Mouse (Mus musculus) adrenal gland, adult 18-20 months (tissue): ENCODE measurements around the gene Preb. TPM values are rescaled to one million over a fixed set of nuclear protein-coding genes. Genes with fewer than 3 reads are reported as not detected.

Experiments used
- DNase-seq, 2 experiments: peaks; one replicate each; pipeline ENCODE4 v3.0.0; 2021 to 2022; ENCODE audit warnings: low spot score in 2 of 2
- total RNA-seq, 2 experiments: library from RNA; stranded (reverse); gene quantifications; 1 replicate in 1 of 2; 2 replicates in 1 of 2; pipeline ENCODE4 v1.2.3; 2021

Gene Preb
- total RNA-seq, 2 experiments from 2014 or later: 146 to 149 TPM

- DNase-seq: peak; percentile 94 to 96
Measured at GRCm38 (mm10) chr5:30907413-30908059, 52.6 kb downstream of the Preb start, which contains the start of gene Ost4. Ost4 (minus strand) TSS chr5:30907788.

DNA sequence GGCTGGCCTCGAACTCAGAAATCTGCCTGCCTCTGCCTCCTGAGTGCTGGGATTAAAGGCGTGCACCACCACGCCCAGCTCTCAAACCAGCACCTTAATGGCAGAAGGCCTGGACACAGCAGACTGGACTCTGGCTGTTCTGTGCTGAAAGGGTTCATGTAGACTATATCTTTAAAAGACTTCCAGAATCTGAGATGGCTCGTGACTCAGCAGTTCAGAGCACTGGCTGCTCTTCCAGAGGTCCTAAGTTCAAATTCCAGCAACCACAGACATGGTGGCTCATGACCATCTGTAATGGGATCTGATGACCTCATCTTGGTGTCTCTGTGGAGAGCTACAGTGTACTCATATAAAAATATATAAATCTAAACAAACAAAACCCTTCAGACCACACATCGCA is 58.3 kb downstream of the Preb start:
- no peak for DNase-seq

Other genes starting within 250 kb of the Preb start
- gene Dpysl5, start 248.8 kb downstream of the Preb start, total RNA-seq: 1 to 10 TPM; 1.7 to 1.8 TPM
- gene Mapre3, start 145.7 kb downstream of the Preb start, total RNA-seq: 10 to 100 TPM; 60.7 to 76.5 TPM
- gene Tmem214, start 92.3 kb downstream of the Preb start, total RNA-seq: 10 to 100 TPM; 54.0 to 57.3 TPM
- gene Agbl5, start 71.7 kb downstream of the Preb start, total RNA-seq: 1 to 10 TPM; 8.3 TPM
- gene Ost4, start 52.6 kb downstream of the Preb start, total RNA-seq: 100 to 1,000 TPM; 219 to 254 TPM
- gene Emilin1, start 47.0 kb downstream of the Preb start, total RNA-seq: 10 to 100 TPM; 36.3 to 38.9 TPM
- gene Khk, start 38.9 kb downstream of the Preb start, total RNA-seq: 10 to 100 TPM; 58.3 to 59.0 TPM
- gene Cgref1, start 14.8 kb downstream of the Preb start, total RNA-seq: 1 to 10 TPM; 1.0 to 1.9 TPM
- 1 to 10 TPM; 1.3 to 2.4 TPM for gene Tcf23, start 8.3 kb upstream of the Preb start, total RNA-seq
- gene Atraid, start 88.0 kb upstream of the Preb start, total RNA-seq: 100 to 1,000 TPM; 104 to 109 TPM
- gene Slc5a6, start 88.6 kb upstream of the Preb start, total RNA-seq: 10 to 100 TPM; 31.6 to 33.1 TPM
- 10 to 100 TPM; 17.5 to 25.4 TPM for gene Cad, start 94.4 kb upstream of the Preb start, total RNA-seq
- not detected for gene Dnajc5g, start 145.9 kb upstream of the Preb start, total RNA-seq
- not detected for gene Slc30a3, start 147.9 kb upstream of the Preb start, total RNA-seq
- under 1 TPM in 1 of 2 experiments, not detected in 1; 0.35 TPM for gene Trim54, start 156.4 kb upstream of the Preb start, total RNA-seq
- not detected for gene Ucn, start 178.5 kb upstream of the Preb start, total RNA-seq
- gene Mpv17, start 193.9 kb upstream of the Preb start, total RNA-seq: 10 to 100 TPM; 59.1 to 61.5 TPM
- 1 to 10 TPM; 1.9 to 2.2 TPM for gene Gm29609, start 219.6 kb upstream of the Preb start, total RNA-seq
- 10 to 100 TPM; 43.8 to 55.2 TPM for gene Gtf3c2, start 219.8 kb upstream of the Preb start, total RNA-seq
- gene Snx17, start 232.9 kb upstream of the Preb start, total RNA-seq: 100 to 1,000 TPM; 103 to 108 TPM
- 10 to 100 TPM; 54.9 to 69.8 TPM for gene Eif2b4, start 233.1 kb upstream of the Preb start, total RNA-seq
- 10 to 100 TPM; 25.9 to 29.2 TPM for gene Zfp513, start 241.9 kb upstream of the Preb start, total RNA-seq